Comparison of ENCODE assay signal across 18 mouse cellular contexts in genomic region chr3:126824930-126825329, GRCm38 (mm10).
"Had no signal": no experiment of that assay in that cellular context is flagged by ENCODE, and none has a peak within 500 bp of the region (broad histone marks: within the 10 kb centered on the region; RNA-seq: fewer than 3 reads in every experiment).

No protein-coding gene starts in this region.

- DNase-seq: kidney, adult 11 months; kidney, postnatal 25 days; layer of hippocampus, postnatal 36 days; liver, embryonic 13.5 days; lung, adult 2 months; lung, postnatal 14 days; lung, postnatal 4 days; midbrain, embryonic 14.5 days; right cerebral cortex, adult 18-20 months; right cerebral cortex, postnatal 14 days; right cerebral cortex, postnatal 4 days; thymus, adult 18-20 months; thymus, postnatal 36 days had no signal

- ATAC-seq: intestine, embryonic 15.5 days had no signal

- H3K27me3 ChIP-seq: intestine, embryonic 15.5 days; liver, embryonic 13.5 days; neural tube, embryonic 12.5 days; neural tube, embryonic 15.5 days had no signal

- H3K27ac ChIP-seq: intestine, embryonic 15.5 days; left cerebral cortex, adult 2 months; liver, embryonic 13.5 days; neural tube, embryonic 12.5 days; neural tube, embryonic 15.5 days had no signal

- H3K9ac ChIP-seq: intestine, embryonic 15.5 days; liver, embryonic 13.5 days; neural tube, embryonic 12.5 days; neural tube, embryonic 15.5 days had no signal

- H3K4me1 ChIP-seq: intestine, embryonic 15.5 days; liver, embryonic 13.5 days; neural tube, embryonic 12.5 days had no signal

- H3K4me3 ChIP-seq: intestine, embryonic 15.5 days; left cerebral cortex, adult 2 months; liver, embryonic 13.5 days; neural tube, embryonic 12.5 days; neural tube, embryonic 15.5 days had no signal

- H3K4me2 ChIP-seq: intestine, embryonic 15.5 days; liver, embryonic 13.5 days; midbrain, embryonic 11.5 days; neural tube, embryonic 12.5 days; neural tube, embryonic 15.5 days had no signal

- H3K9me3 ChIP-seq: intestine, embryonic 15.5 days; liver, embryonic 13.5 days; neural tube, embryonic 12.5 days; neural tube, embryonic 15.5 days had no signal

- H3K36me3 ChIP-seq: intestine, embryonic 15.5 days; liver, embryonic 13.5 days; neural tube, embryonic 12.5 days; neural tube, embryonic 15.5 days had no signal
